Mouse (Mus musculus) gastrocnemius, postnatal 4 days (tissue): ENCODE measurements around the gene Zfp944. TPM values are rescaled to one million over a fixed set of nuclear protein-coding genes. Genes with fewer than 3 reads are reported as not detected.
"Not testable (repeated sequence)": the region's sequence is repeated elsewhere in the genome, so short reads cannot be mapped to it uniquely, and the experiment has no call there.

Source experiments
- DNase-seq, 2 experiments: peaks; one replicate each; pipeline ENCODE4 v3.0.0; 2021 to 2022; ENCODE audit warnings: low spot score in 2 of 2, mixed read lengths in 2 of 2
- long read RNA-seq, 2 experiments: library from polyadenylated mRNA; stranded (forward); transcript quantifications; one replicate each; pipeline ENCODE4 v2.0.0; 2021
- total RNA-seq, 2 experiments: library from RNA; stranded (reverse); gene quantifications; 2 replicates each; pipeline ENCODE4 v1.2.3; 2021

The Zfp944 gene
- total RNA-seq: 1 to 10 TPM; 6.0 to 7.7 TPM
- long read RNA-seq, experiment 1, transcript Zfp944-201 (6 exons, 2,784 nt): major isoform, 5 of 15 reads
- long read RNA-seq, experiment 1, partial matches to known transcripts: 1 of 15 reads
- long read RNA-seq, experiment 1, other reads (novel, unspliced or antisense): 9 of 15 reads
- long read RNA-seq, experiment 2, partial matches to known transcripts: 0 of 10 reads
- long read RNA-seq, experiment 2, other reads (novel, unspliced or antisense): 9 of 10 reads

DNA sequence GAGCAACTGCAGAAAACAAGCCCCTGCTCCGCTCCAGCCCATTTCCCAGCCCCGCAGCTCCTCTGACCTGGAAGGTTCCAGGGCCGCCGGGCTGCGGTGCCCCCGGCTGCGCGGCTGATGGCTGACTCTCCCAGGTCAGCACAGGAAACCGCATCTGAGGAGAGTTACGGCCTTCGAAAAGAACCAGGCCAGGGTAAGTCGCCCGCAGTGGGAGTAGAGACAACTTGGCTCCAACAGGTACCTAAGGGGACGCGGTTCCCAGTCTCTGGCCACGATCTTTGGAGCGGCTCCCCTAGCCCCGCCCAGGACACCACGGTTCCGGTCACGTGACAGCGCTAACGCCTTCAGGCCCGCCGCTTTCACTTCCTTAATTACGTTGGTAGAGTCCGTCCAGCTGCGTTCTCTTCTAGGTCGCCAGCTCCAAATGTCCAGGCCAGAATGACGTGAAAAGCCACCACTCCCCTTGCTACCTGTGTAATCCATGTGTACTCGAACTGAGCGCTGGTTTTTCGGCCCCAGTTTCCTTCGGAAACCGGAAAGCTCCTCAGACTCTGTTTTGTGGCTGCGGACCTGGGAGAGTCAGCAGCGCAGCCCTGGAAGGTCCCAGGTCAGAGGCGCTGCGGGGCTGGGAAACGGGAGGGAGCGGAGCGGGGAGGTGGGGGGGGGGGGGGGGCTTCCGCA, at the start of gene Zfp944, which contains the start of gene Zfp758:
Gene Zfp944, minus strand, starts transcription at position 300 of the 681 bp plus-strand sequence.
Gene Zfp758, plus strand, starts transcription at position 353 of the 681 bp plus-strand sequence.
- peak in 1 of 2 experiments; percentile 58 for DNase-seq

DNA sequence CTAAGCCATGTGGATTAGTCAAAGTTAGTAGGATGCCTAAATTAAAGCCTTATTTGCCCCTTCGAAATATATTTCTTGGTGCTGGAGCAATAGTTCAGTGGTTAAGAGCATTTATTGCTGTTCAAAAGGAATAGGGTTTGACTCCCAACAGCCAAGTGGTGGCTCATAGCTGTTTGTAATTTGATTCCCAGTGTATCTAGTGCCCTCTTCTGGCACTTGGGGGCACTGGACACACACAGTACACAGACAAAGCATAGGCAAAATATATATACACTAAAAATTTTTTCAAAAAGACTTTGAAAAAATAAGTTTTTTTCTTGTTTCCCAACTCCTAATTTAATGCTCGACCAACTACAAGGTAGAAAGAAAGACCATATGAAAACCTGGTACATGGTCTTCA, 49.6 kb upstream of the Zfp944 start:
- no peak for DNase-seq

DNA sequence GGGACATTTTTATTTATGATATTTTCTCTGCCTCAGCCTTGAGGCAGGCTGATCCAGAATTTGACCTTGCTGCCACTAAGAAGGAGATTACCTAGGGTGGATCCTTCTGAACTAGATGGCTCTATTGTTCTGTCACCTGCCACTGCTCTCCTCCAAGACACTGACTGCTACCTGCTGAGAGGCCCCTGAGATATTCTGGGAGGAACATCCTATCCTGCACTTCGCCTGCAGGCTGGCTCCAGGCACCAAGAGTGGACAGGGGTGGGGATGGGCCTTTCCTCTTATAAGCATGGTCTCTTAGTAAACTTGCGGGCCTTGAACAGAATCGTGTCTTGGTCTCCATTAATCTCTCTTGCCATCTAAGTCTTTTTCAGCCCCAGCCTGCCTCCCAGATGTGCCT, 2.7 kb upstream of the Zfp944 start:
- no peak for DNase-seq

DNA sequence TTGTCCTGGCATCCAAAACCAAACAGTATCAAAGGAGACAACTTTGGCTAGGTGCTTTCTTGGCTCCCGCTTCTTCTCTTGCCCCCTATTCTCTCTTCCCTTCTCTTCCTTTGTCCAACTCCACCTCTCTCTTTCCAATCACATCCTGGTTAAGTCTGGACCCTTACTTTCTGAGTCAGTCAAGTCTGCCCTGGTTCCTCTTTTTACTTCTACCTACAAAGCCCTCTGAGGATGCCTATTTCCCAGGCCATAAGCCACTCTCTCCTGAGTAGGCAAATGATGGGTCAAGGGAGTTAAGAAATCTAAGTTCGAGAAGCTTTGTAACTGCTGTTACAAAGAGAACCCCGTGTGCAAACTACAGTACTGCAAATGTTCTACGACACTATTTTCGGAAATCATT, 628 bp downstream of the Zfp944 start:
- DNase-seq: no peak

DNA sequence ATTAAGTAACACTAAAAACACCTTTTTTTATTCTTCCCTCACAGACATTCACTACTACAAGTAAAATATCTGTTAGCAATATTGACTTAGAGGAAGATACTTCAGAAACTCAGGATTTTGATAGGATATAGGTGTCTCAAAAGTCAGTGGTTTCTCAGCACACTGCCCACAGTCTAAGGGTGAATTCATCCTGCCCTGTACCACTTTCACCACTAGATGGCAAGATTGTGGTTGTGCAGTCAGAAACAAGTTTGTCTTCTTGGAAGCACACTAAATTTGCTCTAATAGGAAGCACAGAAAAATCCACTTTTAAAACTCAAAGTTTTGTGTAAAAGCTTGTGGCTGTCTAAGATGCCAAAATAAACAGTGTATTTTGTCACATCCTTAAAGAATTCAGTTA, 8.4 kb downstream of the Zfp944 start:
- DNase-seq: peak in 1 of 2 experiments; percentile 14

DNA sequence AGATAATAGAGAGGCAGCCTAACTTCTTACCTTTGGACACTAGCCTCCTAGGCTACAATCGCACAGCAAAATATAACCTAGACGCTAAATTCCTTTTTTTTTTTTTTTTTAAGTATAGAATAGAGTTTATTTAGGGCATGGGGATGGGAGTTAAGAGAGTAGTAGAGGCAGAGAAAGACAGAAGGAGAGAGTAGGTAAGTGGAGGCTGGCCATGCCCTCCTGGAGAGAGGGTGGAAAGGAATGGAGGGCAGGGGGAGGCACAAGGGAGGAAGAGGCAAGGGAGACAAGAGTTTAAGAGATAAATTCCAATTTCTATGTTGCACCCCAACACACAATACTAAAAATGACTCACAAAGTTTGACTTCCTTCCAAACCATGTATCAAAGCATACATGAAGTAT, 46.0 kb downstream of the Zfp944 start:
- DNase-seq: not testable (repeated sequence)

DNA sequence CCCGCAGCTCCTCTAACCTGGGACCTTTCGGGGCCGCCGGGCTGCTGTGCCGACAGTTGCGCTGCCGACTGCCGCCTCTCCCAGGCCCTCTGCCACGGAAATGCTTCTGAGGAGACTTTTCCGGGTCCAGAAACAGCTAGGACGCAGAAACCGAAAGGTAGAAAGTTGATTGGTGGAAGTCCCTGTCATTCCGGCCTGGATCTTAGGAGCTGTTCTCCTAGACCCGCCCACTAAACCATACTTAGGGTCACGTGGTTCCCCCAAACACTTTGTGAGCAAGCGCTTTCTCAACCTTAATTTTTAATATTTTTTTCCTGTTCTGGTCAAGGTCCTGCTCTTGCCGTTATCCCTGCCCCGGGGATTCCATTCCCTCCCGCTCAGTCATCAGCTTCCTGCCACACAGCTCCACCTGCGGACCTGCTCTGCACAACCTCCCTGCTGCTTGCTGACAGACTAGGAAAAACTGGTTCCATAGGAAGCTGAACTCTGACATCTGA, 46.4 kb downstream of the Zfp944 start, which contains the start of gene CT030661.1:
Gene CT030661.1, minus strand, starts transcription at position 108 of the 497 bp plus-strand sequence.
- peak; percentile 67 to 90 for DNase-seq

DNA sequence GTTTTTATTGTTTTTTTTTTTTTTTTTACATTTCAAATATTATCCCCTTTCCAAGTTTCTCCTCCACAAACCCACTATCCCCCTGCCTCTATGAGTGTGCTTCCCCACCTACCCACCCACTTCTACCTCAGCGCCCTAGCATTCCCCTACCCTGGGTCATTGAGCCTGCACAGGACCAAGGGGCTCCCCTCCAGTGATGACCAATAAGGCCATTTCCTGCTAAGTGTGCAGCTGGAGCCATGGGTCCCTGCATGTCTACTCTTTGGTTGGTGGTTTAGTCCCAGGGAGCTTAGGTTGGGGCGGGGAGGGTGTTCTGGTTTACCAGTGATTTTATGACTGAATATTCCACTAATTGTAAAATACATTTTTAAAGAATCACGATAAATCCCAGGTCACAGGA, 47.0 kb downstream of the Zfp944 start:
- not testable (repeated sequence) for DNase-seq

Other genes starting within 250 kb of the Zfp944 start
- 1 to 10 TPM; 1.2 to 1.5 TPM for gene Zfp947, start 195.2 kb downstream of the Zfp944 start, total RNA-seq
- 1 to 10 TPM; 2.3 to 2.7 TPM for gene Zfp994, start 135.8 kb downstream of the Zfp944 start, total RNA-seq
- 1 to 10 TPM; 7.5 to 9.3 TPM for gene CT030661.1, start 46.6 kb downstream of the Zfp944 start, total RNA-seq
- 1 to 10 TPM; 7.0 to 8.2 TPM for gene Zfp758, start 53 bp upstream of the Zfp944 start, total RNA-seq
- gene Zfp946, start 62.8 kb upstream of the Zfp944 start, total RNA-seq: 1 to 10 TPM; 6.0 to 8.3 TPM
- not detected for gene Vmn2r111, start 212.1 kb upstream of the Zfp944 start, total RNA-seq
- not detected for gene Vmn2r112, start 239.6 kb upstream of the Zfp944 start, total RNA-seq